Mouse (Mus musculus): ENCODE results near the gene Gemin5.

GRCm38 (mm10) chr11:58165072-58165471 is 3.3 kb downstream of the Gemin5 start:
- TF ChIP-seq CTCF (IDR thresholded peaks at IDR 0.05; ENCODE audit: low read depth, low read length) (no peak), POLR2A (IDR thresholded peaks at IDR 0.05; ENCODE audit: borderline replicate concordance, low read depth, low read length) (no peak)

All from bone marrow macrophage, adult 2 months (primary cell).